Mouse (Mus musculus) gastrocnemius, postnatal 10 days (tissue): ENCODE results near the gene Cfd. TPM values are rescaled to one million over a fixed set of nuclear protein-coding genes. Genes with fewer than 3 reads are reported as not detected.

Experiments used
- DNase-seq: peaks from one replicate; pipeline ENCODE4 v3.0.0; 2021; ENCODE audit warnings: mixed read lengths
- long read RNA-seq, 2 experiments: library from polyadenylated mRNA; stranded (forward); transcript quantifications; one replicate each; pipeline ENCODE4 v2.0.0; 2021
- total RNA-seq, 2 experiments: library from RNA; stranded (reverse); gene quantifications; 2 replicates each; pipeline ENCODE4 v1.2.3; 2021

Cfd gene
- 10 to 100 TPM; 21.5 to 22.8 TPM for total RNA-seq
- long read RNA-seq, experiment 1, transcript Cfd-201 (5 exons, 922 nt), result minor isoform, 8 of 18 reads
- long read RNA-seq, experiment 1, transcript Cfd-202 (5 exons, 871 nt), result major isoform, 9 of 18 reads
- long read RNA-seq, experiment 1, partial matches to known transcripts, result 1 of 18 reads
- long read RNA-seq, experiment 1, other reads (novel, unspliced or antisense), result 0 of 18 reads
- long read RNA-seq, experiment 2, transcript Cfd-201 (5 exons, 922 nt), result major isoform, 7 of 14 reads
- long read RNA-seq, experiment 2, transcript Cfd-202 (5 exons, 871 nt), result major isoform, 7 of 14 reads
- long read RNA-seq, experiment 2, partial matches to known transcripts, result 0 of 14 reads
- long read RNA-seq, experiment 2, other reads (novel, unspliced or antisense), result 0 of 14 reads

DNA sequence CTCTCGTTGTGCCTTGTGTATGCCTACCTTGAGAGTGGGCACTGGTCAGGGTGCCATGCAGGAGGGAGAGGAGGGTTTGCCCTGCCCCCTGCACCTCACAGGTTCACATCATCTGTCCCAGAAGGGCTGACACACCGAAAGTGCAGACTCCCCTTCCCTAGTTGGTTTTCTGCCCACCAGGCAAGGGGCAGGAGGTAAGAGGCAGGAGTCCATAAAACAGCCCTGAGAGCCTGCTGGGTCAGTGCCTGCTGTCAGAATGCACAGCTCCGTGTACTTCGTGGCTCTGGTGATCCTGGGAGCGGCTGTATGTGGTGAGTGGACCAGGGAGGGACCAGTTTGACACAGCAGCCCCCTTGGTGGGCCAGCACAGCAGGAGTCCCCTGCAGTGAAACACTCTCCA, at the start of gene Cfd:
Gene Cfd, plus strand, starts transcription at position 184 of the 400 bp plus-strand sequence.
- DNase-seq, result no peak

DNA sequence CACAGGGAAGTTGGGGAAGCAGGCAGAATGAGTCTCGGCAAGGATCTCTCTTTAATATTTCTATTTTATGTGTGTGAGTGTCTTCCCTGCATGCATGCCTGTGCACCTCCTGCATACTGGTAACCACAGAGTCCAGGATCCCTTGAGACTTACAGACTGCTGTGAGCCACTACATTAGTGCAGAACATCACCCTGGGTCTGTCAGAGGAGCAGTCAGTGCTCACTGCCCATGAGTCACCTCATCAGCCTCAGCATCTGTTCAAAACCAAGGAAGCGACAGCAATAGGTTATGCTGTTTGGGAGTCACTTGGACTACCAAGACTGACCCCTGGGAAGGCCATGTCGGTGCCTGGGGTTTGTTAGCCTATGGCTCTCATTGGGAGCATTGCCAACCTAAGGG, 48.3 kb upstream of the Cfd start:
- DNase-seq, result no peak

DNA sequence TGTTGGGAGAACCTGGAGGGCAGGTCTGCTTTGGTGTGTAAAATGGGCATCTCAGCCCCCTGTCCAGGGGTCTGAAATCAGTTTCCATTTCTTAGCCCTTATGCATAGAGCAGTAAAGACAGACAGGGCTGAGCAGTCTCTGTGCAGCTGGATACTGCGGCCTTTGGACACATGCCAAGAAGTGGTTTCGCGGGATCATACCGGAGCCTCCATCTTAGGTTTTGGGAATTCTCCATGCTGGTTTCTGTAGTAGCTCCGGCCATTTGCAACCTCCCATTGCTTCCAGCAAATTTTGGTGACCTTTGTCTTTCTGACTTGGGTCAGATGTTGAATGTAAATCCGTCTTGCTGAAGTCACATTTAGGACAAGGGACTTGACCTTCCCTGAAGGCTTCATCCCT, 47.2 kb upstream of the Cfd start:
- no peak for DNase-seq

DNA sequence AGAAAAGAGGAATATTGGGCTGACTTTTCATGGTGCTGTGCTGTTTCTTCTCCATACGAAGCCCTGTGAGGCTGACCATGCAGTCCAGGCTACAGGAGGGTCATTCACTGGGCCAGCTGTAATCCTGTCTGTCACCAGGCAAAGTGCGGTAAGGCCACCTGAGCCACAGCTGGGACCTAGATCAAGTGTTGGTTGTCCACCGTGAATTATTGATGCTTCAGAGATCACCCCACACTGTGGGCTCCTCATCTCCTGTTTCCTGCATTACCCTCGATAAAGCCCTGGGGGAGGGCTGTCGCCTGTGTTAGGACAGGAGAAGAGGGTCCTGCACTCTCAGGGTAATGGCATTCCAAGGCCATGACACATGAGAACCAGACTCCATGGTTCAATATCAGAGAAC, 44.1 kb upstream of the Cfd start:
- DNase-seq, result no peak

DNA sequence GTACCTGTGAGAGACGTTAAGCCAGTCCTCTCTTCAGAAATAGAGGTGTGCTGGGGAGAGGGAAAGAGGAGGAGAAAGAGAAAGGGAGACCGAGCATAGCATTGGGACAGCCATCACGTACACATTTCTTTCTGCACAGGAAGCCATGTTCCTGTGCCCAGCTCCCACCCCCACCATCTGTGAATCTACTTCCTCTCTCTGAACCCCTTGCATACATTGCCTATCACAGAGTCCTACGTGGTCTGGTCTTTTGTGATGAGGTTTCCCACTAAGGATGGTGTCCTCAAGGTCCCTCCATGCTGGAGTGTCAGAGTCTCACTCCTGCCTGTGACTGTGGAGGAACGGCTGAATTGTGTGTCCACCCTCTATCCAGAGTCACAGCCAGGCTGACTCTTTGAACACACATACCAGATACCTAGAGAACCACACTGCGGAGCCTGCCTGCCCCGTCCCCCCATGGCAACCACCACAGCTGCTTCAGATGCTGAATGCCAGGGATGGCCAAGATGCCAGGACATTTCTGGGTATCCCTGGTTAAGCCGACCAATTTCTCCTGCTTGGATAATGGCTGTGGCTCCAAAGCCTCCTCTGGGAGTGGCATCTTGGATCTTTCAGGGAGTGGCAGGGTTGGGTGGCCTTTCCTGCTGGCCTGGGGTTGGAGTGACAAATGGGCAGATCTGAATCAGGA, 40.6 kb upstream of the Cfd start:
- no peak for DNase-seq

DNA sequence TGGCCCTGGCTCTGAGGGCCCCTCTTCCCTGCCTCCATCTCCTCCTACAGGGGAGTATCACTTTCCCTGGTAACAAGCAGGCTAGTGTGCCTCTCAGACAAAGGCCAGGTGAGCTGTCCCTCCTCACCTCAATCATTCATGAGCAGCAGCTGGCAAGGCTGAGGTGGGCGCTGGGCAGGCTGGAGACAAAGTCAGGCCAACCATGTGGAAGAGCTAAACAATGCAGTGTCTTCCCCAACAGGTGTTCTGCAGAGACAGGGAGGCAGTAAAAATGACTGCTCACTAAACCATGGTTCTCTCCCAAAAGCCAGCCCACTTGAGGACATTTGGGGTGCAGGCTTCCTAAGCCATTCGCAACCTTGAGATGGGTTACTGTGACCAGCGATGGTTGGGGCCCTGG, 39.0 kb upstream of the Cfd start:
- no peak for DNase-seq

DNA sequence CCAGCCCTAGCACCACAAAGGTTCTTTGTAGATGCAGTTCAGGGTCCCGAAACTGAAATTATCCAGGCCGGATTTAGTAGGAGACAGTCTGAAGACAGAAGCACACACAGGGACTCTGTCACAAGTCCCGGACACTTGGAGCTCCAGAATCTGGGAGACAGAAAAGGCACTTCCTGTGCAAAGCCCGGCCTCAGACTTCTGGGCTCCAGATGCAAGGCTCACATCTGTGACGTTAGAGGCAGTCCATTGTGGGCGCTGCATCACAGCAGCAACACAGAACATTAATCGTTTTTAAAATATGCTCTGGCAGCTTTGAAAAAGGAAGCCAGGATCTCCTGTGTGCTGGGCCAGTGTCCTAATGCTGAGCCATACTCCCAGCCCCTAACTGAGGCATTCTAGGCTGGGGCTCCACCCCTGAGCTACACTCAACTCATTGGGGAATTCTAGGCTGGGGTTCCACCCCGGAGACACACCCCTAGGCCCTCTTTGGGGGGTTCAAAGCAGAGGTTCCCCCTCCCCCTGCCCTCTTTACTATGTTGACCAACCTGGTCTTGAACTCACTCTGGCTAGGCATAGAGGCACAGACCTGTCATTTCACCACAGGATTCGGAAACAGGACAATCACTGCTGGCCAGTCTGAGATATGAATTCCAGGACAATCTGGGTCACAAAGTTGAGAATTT, 38.4 kb upstream of the Cfd start:
- DNase-seq, result no peak

DNA sequence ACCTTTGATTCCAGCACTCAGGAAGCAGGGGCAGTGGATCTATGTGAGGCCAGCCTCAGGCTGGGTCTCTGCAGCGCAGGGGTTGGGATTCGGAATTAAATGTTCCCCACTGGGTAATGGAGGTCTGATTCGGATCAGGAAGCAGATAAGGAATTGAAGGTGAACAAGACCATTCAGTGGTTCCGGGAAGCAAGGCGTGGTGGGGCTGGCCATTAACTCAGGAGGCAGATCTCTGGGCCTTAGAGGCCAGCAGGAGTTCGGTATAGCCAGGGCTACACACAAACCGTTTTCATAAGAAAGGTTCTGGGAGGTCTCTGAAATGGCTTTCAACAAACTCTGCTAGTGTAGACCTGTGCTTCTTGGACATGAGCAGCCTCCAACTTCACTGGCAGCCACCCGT, 37.8 kb upstream of the Cfd start:
- no peak for DNase-seq

DNA sequence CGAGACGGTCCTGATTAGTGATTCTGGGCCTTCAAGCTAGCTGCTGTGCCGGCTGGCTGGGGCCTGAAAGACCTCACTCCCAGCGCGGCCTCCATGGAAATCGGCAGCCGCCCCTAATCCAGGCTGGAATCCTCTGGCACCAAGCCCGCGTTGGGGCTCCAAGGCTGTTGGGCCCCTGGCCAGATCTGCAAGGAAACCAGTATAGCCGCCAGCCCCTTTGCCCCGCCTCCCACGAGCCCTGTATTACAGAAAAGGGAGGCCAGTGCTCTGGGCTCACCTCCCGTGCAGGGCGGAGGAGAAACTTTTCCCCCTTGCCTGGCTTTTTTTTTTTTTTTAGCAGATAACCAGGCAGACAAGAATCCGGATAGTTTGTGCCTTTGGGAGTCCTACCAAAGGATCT, 37.3 kb upstream of the Cfd start:
- peak; percentile 99 for DNase-seq

DNA sequence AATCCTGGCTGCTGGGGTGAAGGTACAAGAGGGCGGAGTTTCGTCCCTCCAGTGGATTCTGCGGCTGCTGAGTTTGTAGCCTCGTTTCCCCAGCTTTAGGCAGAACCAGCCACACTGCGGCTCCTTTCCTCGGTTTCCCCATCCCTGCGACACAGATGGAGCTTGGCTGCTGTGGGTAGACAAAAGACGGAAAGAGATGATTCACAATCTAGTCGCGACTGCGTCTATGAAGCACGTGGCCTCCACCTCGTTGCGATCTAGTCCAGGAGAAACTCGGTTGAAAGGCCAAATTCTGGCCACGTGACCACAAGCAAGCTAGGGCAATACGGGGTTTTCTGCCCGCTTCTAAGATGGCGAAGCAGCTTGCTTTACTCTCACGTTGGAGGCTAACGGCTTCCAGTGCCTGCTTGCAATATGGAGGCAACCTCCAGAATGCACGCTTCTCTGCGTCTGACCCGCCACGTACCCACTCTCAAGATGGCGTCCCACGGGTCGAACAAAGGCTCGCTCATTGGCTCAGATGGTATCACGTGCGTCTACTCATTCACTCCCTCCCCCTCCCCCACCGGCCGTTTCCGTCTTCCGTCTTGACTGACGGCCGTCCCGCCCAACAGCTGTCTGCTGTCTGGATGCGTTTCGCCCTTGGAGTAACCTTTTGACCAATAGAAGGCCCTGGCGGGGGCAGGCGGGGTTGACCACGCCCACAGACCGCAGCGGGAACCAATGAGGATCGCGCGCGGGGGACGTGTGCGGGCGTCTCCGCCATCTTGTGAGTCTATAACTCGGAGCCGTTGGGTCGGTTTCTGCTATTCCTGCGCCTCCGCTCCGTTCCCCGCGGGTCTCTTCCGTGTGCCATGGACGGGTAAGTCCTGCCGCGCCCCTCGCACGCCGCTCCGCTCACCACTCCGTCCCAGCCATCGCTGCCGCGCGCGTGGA, 36.5 kb upstream of the Cfd start, which contains the start of gene Ptbp1:
Gene Ptbp1, plus strand, starts transcription at position 568 of the 936 bp plus-strand sequence.
- peak; percentile 99 for DNase-seq

DNA sequence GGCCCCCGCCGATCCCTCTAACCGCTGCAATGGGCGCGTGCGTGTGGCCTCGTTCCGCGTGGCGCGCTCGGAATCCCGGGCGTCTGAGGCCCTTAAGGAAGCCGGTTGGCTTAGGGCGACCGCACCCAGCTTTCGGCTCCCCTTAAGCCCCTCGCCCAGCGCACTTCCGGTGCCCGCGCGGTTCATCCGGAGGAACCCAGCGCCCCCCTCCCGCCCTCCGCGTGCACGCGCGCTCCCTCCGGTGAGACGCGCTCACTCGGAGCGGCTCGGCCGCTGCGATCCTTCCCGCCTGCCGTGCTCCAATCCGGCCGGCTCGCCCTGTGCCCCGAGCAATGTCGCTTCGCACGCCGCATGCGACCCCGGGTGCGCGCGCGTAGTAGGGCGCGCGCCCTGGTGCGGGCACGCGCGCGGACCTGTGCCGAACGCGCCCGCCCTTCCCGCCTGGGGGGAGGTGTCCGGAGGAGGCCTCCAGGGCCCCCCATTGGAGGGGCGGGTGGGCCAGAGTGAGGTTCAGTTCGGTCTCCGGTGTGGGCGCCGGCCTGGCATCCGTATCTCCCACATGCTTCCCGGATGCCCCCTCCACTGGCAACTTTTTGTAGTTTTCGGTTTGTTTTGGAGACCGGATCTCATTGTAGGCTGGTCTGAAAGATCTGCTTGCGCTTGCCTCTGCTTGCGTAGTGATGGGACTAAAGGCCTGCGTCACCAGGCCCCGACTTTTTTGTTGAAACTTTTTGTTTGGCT, 35.7 kb upstream of the Cfd start:
- DNase-seq, result peak; percentile 77

DNA sequence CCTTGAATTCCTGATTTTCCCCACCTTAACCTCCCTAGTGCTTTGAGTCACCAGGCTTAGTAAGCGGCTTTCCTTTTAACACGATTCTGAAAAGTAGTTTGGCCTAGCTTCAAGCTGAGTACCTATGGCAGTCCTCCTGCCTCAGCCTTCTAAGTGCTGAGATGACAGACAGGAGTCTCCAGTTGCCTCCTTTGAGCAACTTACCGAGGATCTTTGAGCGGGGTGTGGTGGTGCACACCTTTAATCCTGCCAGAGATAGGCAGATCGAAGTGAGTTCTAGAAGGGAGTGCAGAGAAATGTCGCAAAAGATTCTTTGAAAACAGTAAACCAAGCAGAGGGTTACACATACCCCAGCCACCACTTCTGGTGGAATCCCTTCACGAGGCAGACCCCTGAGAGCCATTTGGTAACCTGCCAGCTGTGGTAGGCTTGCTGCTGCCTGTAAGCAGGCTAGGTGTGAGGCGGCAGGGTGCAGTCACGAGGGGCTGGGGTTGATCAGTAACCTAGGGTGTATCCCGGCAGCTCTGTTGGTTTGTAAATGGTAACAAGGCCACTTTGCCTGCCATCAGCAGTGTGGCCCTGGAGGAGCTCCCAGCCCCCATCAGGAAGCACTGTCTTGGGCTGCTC, 35.0 kb upstream of the Cfd start:
- DNase-seq, result peak; percentile 33

DNA sequence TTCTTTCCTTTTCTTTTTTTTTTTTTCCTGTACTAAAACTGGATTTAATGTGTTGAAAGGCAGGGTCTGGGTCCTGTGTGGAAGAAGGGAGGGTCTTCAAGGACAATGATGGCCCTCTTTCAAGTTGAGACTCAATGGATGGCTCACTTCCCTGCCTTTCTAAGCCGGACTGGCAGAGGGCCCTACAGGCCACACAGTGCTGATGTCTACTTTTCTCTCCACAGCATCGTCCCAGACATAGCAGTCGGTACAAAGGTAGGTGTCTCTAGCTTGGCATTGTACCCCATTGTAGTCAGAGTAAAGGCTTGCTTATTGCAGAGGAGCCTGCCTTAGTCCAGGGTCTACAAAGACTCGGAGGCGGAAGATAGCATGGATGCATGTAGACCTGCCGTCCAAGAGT, 34.4 kb upstream of the Cfd start:
- DNase-seq, result no peak

DNA sequence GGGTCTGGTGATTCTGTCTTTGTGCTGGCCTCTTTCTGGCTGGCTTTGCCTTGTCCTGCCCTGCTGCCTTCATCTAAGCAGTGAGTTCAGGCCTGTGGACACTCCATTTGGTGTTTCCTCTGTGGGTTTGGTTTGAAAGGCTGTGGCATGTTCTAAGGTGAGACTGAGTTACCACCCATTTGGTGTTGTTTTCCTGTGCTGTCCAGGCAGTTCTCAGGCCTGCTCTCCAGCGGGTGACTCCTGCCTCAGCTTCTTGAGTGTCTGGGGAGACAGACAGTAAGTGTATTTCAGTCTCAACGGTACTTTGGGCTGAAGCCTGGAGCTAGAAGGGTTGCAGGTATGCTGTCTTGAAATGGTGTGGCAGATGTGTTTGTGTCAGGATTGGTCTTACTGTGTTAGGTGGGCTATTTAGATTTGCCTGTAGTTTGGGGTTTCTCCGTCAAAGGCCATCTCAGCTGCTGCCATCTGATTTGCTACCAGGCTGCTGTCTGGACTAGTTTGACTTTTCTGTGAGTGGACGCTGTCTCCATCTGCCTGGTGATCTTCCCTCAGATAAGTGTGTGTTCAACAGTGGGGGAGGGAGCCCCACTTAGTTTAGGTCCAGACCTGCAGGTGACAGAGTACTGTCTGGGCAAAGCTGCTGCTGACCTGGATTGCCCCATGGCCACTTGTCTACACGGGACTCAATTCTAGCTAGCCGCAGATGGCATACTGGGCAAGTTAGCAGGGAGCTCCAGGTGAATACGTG, 33.8 kb upstream of the Cfd start:
- DNase-seq, result no peak

DNA sequence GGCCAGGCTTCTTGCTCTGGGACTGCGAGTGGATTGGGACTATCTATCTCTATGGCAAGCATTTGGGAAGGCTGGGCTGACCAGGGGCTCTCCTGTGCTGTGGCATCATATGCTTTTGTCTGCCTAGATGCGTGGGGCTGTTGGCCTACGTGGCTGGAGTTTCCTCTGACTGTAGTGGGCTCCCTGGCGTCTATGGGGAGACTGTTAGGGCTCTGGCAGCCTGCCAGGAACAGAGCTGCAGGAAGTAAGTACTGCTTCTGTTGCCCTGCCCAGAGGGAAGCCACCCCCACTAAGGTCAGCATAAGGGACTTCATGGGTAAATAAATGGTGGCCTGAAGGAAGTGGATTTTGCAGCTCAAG, 33.2 kb upstream of the Cfd start:
- peak; percentile 65 for DNase-seq

DNA sequence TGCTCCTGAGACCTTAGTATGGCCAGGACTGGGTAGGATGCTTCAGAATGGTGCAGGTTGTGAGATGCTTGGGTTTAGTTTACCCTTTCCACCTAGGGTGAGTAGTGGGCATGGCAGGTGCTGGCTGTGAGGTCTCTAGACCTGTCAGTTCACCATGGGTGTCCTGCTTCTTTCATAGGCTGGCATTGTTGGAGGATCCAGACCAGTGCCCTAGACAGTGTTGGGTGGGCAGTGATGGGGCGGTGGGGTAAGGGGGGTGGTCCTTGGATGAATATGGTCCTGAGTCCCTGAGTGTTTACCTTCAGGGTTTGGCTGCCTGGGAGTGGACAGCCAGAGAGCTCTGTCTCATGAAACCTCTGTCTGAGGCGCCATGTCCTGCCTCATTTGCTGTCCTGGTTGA, 32.8 kb upstream of the Cfd start:
- no peak for DNase-seq

DNA sequence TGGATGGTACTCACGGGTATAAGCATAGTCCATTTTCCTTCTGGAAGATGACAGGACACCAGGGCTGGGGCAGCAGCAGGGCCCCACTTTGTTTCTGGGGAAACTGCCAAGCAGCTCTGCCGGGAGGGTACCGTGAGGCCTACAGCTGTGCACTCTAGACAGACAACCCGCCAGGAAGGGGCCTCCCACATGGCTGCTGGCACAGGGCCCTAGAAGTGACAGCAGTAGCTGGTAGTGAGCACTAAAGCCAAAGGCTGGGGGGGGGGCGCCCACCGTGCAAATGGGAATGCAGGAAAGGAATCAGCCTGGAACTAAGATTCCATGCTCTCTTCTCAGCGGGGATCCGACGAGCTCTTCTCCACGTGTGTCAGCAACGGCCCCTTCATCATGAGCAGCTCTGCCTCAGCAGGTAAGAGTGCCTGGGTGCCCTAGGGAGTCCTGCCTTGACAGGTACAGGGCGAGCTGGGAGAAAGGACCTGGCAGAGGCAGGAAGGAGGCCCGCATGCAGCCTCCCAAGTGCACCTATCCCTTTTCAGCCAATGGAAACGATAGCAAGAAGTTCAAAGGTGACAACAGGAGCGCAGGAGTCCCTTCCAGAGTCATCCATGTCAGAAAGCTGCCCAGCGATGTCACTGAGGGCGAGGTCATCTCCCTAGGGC, 32.1 kb upstream of the Cfd start:
- peak; percentile 67 for DNase-seq

DNA sequence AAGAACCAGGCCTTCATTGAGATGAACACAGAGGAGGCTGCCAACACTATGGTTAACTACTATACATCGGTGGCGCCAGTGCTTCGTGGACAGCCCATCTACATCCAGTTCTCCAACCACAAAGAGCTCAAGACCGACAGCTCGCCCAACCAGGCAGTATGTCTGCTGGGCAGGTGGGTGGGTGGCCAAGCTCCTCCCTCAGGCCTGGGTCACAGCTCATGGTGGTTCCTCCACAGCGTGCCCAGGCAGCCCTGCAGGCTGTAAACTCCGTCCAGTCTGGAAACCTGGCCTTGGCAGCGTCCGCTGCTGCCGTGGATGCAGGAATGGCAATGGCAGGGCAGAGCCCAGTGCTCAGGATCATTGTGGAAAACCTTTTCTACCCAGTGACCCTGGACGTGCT, 31.5 kb upstream of the Cfd start:
- peak; percentile 48 for DNase-seq

DNA sequence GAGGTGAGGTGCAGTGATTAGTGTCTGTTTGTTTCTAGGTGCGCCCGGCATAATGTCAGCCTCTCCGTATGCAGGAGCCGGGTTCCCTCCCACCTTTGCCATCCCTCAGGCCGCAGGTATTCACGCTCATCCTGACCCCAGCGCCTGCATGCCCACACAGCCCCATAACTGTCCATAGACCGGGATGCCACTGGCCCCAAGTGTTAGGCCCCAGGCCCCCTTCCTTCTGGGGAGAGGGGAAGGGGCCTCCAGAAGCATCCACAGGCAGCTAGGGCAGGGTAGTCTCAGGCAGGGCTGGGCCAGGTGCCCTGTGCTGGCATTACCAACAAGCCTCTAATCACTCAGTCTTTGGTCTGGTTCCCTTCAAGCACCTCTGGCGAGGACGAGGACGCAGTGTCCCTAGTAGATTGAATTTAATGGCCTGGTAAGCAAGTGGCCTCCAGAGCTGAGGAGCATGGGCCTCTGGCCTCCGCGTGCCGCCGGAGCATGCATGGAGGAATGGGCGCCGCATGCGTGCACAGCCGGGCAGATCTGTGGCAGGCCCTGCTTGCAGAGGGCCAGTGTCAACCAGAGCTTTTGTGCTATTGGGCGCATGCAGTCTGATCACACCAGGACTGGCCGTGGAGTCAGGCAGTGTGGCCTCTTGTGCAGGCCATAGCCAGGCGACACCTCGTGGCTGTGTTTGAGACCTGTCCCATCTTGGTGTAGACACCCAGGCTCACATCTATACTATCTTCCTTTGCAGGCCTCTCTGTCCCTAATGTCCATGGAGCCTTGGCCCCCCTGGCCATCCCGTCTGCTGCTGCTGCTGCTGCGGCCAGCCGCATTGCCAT, 30.4 kb upstream of the Cfd start:
- no peak for DNase-seq
